Comparison of ENCODE assay signal across 7 mouse cellular contexts in genomic region chr3:152713991-152714902, GRCm38 (mm10). TPM values are rescaled to one million over a fixed set of nuclear protein-coding genes. Genes with fewer than 3 reads are reported as not detected.
DNase-seq lines count a peak whose midpoint lies in the region; ATAC-seq and TF ChIP-seq lines count a peak whose summit lies in the region.

Pigk (plus strand) TSS chr3:152714100.

- TF ChIP-seq POLR2A in small intestine, adult 2 months (IDR thresholded peaks at IDR 0.05; ENCODE audit: low read depth, low read length) = peak; percentile 64

- ATAC-seq in intestine, postnatal 0 days = peak; percentile 96
- peak; percentile 92 for ATAC-seq in midbrain, embryonic 12.5 days (ENCODE audit: low FRiP score, low read depth)

- H3K27ac ChIP-seq in intestine, postnatal 0 days (ENCODE audit: low read depth, low read length) = no peak within 1 kb of the TSS
- peak within 1 kb of the TSS; percentile 64 for H3K27ac ChIP-seq in midbrain, embryonic 12.5 days (replicated peaks)
- no peak within 1 kb of the TSS for H3K27ac ChIP-seq in small intestine, adult 2 months (ENCODE audit: insufficient read depth, low read depth, low read length)

- H3K9me3 ChIP-seq in intestine, postnatal 0 days (ENCODE audit: control insufficient read depth) = no peaks in the 10 kb centered on the region
- H3K9me3 ChIP-seq in midbrain, embryonic 12.5 days = no peaks in the 10 kb centered on the region

- H3K4me3 ChIP-seq in intestine, postnatal 0 days (ENCODE audit: low read depth, low read length) = peak within 1 kb of the TSS; percentile 91
- H3K4me3 ChIP-seq in midbrain, embryonic 12.5 days = peak within 1 kb of the TSS; percentile 78
- peak within 1 kb of the TSS; percentile 92 for H3K4me3 ChIP-seq in small intestine, adult 2 months (ENCODE audit: low read depth, low read length)

- intact Hi-C loops in left cerebral cortex, postnatal 4 days (cut with DNase I) = no loop called here

- no peaks in the 10 kb centered on the region for H3K27me3 ChIP-seq in intestine, postnatal 0 days (replicated peaks; ENCODE audit: control insufficient read depth, insufficient read depth, low read length)
- H3K27me3 ChIP-seq in midbrain, embryonic 12.5 days = peaks cover 8% of the 10 kb centered on the region
- no peaks in the 10 kb centered on the region for H3K27me3 ChIP-seq in small intestine, adult 2 months (ENCODE audit: control insufficient read depth, insufficient read depth, low read length)

- H3K4me1 ChIP-seq in intestine, postnatal 0 days (replicated peaks; ENCODE audit: control insufficient read depth, insufficient read depth, low read length) = no peaks in the 10 kb centered on the region
- peaks cover 10% of the 10 kb centered on the region for H3K4me1 ChIP-seq in midbrain, embryonic 12.5 days
- no peaks in the 10 kb centered on the region for H3K4me1 ChIP-seq in small intestine, adult 2 months (ENCODE audit: control insufficient read depth, insufficient read depth, insufficient read length, low read length)

- no peaks in the 10 kb centered on the region for H3K36me3 ChIP-seq in intestine, postnatal 0 days (ENCODE audit: control insufficient read depth, insufficient read depth)
- no peaks in the 10 kb centered on the region for H3K36me3 ChIP-seq in midbrain, embryonic 12.5 days
- no peaks in the 10 kb centered on the region for H3K36me3 ChIP-seq in small intestine, adult 2 months (ENCODE audit: control insufficient read depth, insufficient read depth, low read length)

- peak; percentile 94 for DNase-seq in adrenal gland, adult 2 months
- peak; percentile 82 for DNase-seq in embryo, embryonic 11.5 days (ENCODE audit: low read depth, low spot score)
- DNase-seq in gastrocnemius, postnatal 4 days (ENCODE audit: low spot score in 2 of 2) = peak; percentile 85 to 90
- peak; percentile 91 for DNase-seq in left cerebral cortex, postnatal 4 days

- TF ChIP-seq CTCF in intestine, postnatal 0 days (IDR thresholded peaks at IDR 0.05; ENCODE audit: low read depth) = no peak
- no peak for TF ChIP-seq CTCF in small intestine, adult 2 months (IDR thresholded peaks at IDR 0.05; ENCODE audit: extremely low read depth, insufficient read length, insufficient replicate concordance, low read depth, low read length)

- H3K4me2 ChIP-seq in intestine, postnatal 0 days (replicated peaks; ENCODE audit: low read depth) = peak within 1 kb of the TSS; percentile 88
- peak within 1 kb of the TSS; percentile 58 for H3K4me2 ChIP-seq in midbrain, embryonic 12.5 days (replicated peaks)

- H3K9ac ChIP-seq in intestine, postnatal 0 days (ENCODE audit: low read depth, low read length) = peak within 1 kb of the TSS; percentile 71
- peak within 1 kb of the TSS; percentile 68 for H3K9ac ChIP-seq in midbrain, embryonic 12.5 days (replicated peaks)

- WGBS in intestine, postnatal 0 days = under 1% methylated on average over 48 of the region's 48 CpGs
- WGBS in midbrain, embryonic 12.5 days = under 1% methylated on average over 48 of the region's 48 CpGs
- WGBS in small intestine, adult 2 months = under 1% methylated on average over 48 of the region's 48 CpGs

RNA-seq across cellular contexts. Expression of gene Pigk, which starts in this region (rescaled TPM):
- total RNA-seq in adrenal gland, adult 2 months (2021) = 10 to 100 TPM; 62.5 to 63.6 TPM
- polyA plus RNA-seq in adrenal gland, adult 2 months (2012; rRNA removed) = 11.8 and 18.8 TPM in 2 replicates
- total RNA-seq in gastrocnemius, postnatal 4 days (2021) = 10 to 100 TPM; 39.4 to 39.5 TPM
- polyA plus RNA-seq in intestine, postnatal 0 days (2015; fragmentation: Nextera tagmentation; extraction: Ambion mirVana) = 33.7 and 35.5 TPM in 2 replicates
- 10 to 100 TPM; 34.1 to 43.3 TPM for total RNA-seq in left cerebral cortex, postnatal 4 days (2021)
- polyA plus RNA-seq in midbrain, embryonic 12.5 days (2016; fragmentation: Nextera tagmentation; extraction: Ambion mirVana) = 41.5 and 42.3 TPM in 2 replicates
- 2.5 and 3.9 TPM in 2 replicates for polyA plus RNA-seq in small intestine, adult 2 months (2012; rRNA removed)
